Mouse (Mus musculus): ENCODE data around the gene Trmt44. TPM values are rescaled to one million over a fixed set of nuclear protein-coding genes. Genes with fewer than 3 reads are reported as not detected.

The Trmt44 gene
- polyA plus RNA-seq, 1 experiment from 2014 or later: 4.9 TPM

- no peak within 1 kb of the TSS for H3K27ac ChIP-seq (ENCODE audit: low read depth, low read length)
- H3K9ac ChIP-seq (ENCODE audit: low read depth, low read length): peak within 1 kb of the TSS; percentile 49
- ATAC-seq (replicated peaks; ENCODE audit: insufficient number of reproducible peaks, low FRiP score, low TSS enrichment): peak; percentile 70
- no peaks in the 10 kb centered on the region for H3K9me3 ChIP-seq (replicated peaks; ENCODE audit: control insufficient read depth, low read length)
- H3K4me3 ChIP-seq (ENCODE audit: low read depth, low read length): peak within 1 kb of the TSS; percentile 34
- H3K27me3 ChIP-seq (ENCODE audit: control insufficient read depth, insufficient read depth, low read length): peaks cover 51% of the 10 kb centered on the region
- WGBS (ENCODE audit: insufficient replicate concordance): 2% methylated on average over 29 of the region's 29 CpGs
- peak within 1 kb of the TSS; percentile 71 for H3K4me2 ChIP-seq
- peaks cover 11% of the 10 kb centered on the region for H3K4me1 ChIP-seq (ENCODE audit: control insufficient read depth, insufficient read depth, low read length)
- H3K36me3 ChIP-seq (ENCODE audit: control insufficient read depth, insufficient read depth, low read length): no peaks in the 10 kb centered on the region
Observed at GRCm38 (mm10) chr5:35525469-35526123, 49.3 kb downstream of the Trmt44 start, which contains the start of gene Cpz. Cpz (minus strand) TSS chr5:35525698.

- H3K9me3 ChIP-seq (replicated peaks; ENCODE audit: control insufficient read depth, low read length): no peaks in the 10 kb centered on the region
- no peak overlapping the region for H3K9ac ChIP-seq (ENCODE audit: low read depth, low read length)
- ATAC-seq (replicated peaks; ENCODE audit: insufficient number of reproducible peaks, low FRiP score, low TSS enrichment): no peak
- H3K27ac ChIP-seq (ENCODE audit: low read depth, low read length): no peak overlapping the region
- H3K36me3 ChIP-seq (ENCODE audit: control insufficient read depth, insufficient read depth, low read length): no peaks in the 10 kb centered on the region
- H3K27me3 ChIP-seq (ENCODE audit: control insufficient read depth, insufficient read depth, low read length): peaks cover 60% of the 10 kb centered on the region
- H3K4me2 ChIP-seq: no peak overlapping the region; the same call in 1 of the 2 replicates
- WGBS (ENCODE audit: insufficient replicate concordance): 41% methylated on average over 2 of the region's 2 CpGs
- H3K4me3 ChIP-seq (ENCODE audit: low read depth, low read length): no peak overlapping the region
- H3K4me1 ChIP-seq (ENCODE audit: control insufficient read depth, insufficient read depth, low read length): peaks cover 11% of the 10 kb centered on the region
Observed at GRCm38 (mm10) chr5:35524381-35524780, 50.5 kb downstream of the Trmt44 start.

- Histone ChIP-seq H3K9ac (ENCODE audit: low read depth, low read length) (no peak overlapping the region), H3K4me2 (no peak overlapping the region), H3K9me3 (replicated peaks; ENCODE audit: control insufficient read depth, low read length) (no peaks in the 10 kb centered on the region), H3K4me1 (ENCODE audit: control insufficient read depth, insufficient read depth, low read length) (peaks cover 11% of the 10 kb centered on the region), H3K36me3 (ENCODE audit: control insufficient read depth, insufficient read depth, low read length) (no peaks in the 10 kb centered on the region), H3K27me3 (ENCODE audit: control insufficient read depth, insufficient read depth, low read length) (peaks cover 62% of the 10 kb centered on the region), H3K27ac (ENCODE audit: low read depth, low read length) (no peak overlapping the region), H3K4me3 (ENCODE audit: low read depth, low read length) (no peak overlapping the region)
- no peak for ATAC-seq (replicated peaks; ENCODE audit: insufficient number of reproducible peaks, low FRiP score, low TSS enrichment)
- WGBS (ENCODE audit: insufficient replicate concordance): 4% methylated on average over 5 of the region's 5 CpGs
Observed at GRCm38 (mm10) chr5:35523735-35524134, 51.1 kb downstream of the Trmt44 start.

- no peak overlapping the region for H3K27ac ChIP-seq (ENCODE audit: low read depth, low read length)
- ATAC-seq (replicated peaks; ENCODE audit: insufficient number of reproducible peaks, low FRiP score, low TSS enrichment): no peak
- H3K27me3 ChIP-seq (ENCODE audit: control insufficient read depth, insufficient read depth, low read length): peaks cover 35% of the 10 kb centered on the region
- H3K9me3 ChIP-seq (replicated peaks; ENCODE audit: control insufficient read depth, low read length): no peaks in the 10 kb centered on the region
- H3K4me1 ChIP-seq (ENCODE audit: control insufficient read depth, insufficient read depth, low read length): no peaks in the 10 kb centered on the region
- H3K4me2 ChIP-seq: no peak overlapping the region
- WGBS (ENCODE audit: insufficient replicate concordance): 71% methylated on average over 11 of the region's 11 CpGs
- H3K36me3 ChIP-seq (ENCODE audit: control insufficient read depth, insufficient read depth, low read length): no peaks in the 10 kb centered on the region
- H3K9ac ChIP-seq (ENCODE audit: low read depth, low read length): no peak overlapping the region
- no peak overlapping the region for H3K4me3 ChIP-seq (ENCODE audit: low read depth, low read length)
Observed at GRCm38 (mm10) chr5:35516781-35517180, 58.1 kb downstream of the Trmt44 start.

- H3K27ac ChIP-seq (ENCODE audit: low read depth, low read length): no peak overlapping the region
- no peak overlapping the region for H3K9ac ChIP-seq (ENCODE audit: low read depth, low read length)
- no peaks in the 10 kb centered on the region for H3K4me1 ChIP-seq (ENCODE audit: control insufficient read depth, insufficient read depth, low read length)
- H3K4me2 ChIP-seq: no peak overlapping the region
- no peak overlapping the region for H3K4me3 ChIP-seq (ENCODE audit: low read depth, low read length)
- no peaks in the 10 kb centered on the region for H3K9me3 ChIP-seq (replicated peaks; ENCODE audit: control insufficient read depth, low read length)
- WGBS (ENCODE audit: insufficient replicate concordance): 11% methylated on average over 5 of the region's 5 CpGs
- peaks cover 14% of the 10 kb centered on the region for H3K27me3 ChIP-seq (ENCODE audit: control insufficient read depth, insufficient read depth, low read length)
- no peaks in the 10 kb centered on the region for H3K36me3 ChIP-seq (ENCODE audit: control insufficient read depth, insufficient read depth, low read length)
- no peak for ATAC-seq (replicated peaks; ENCODE audit: insufficient number of reproducible peaks, low FRiP score, low TSS enrichment)
Observed at GRCm38 (mm10) chr5:35510589-35510988, 64.3 kb downstream of the Trmt44 start.

Other genes with a start within 250 kb of the Trmt44 start
- not detected in 2 replicates for gene Hmx1, start 186.0 kb downstream of the Trmt44 start, polyA plus RNA-seq (2014; fragmentation: Nextera tagmentation; extraction: Ambion mirVana)
- 4.5 and 5.9 TPM in 2 replicates for gene Cpz, start 49.4 kb downstream of the Trmt44 start, polyA plus RNA-seq (2014; fragmentation: Nextera tagmentation; extraction: Ambion mirVana)
- 10.5 and 11.4 TPM in 2 replicates for gene Acox3, start 8.0 kb upstream of the Trmt44 start, polyA plus RNA-seq (2014; fragmentation: Nextera tagmentation; extraction: Ambion mirVana)
- gene Htra3, start 104.7 kb upstream of the Trmt44 start, polyA plus RNA-seq (2014; fragmentation: Nextera tagmentation; extraction: Ambion mirVana): 3.7 and 4.1 TPM in 2 replicates
- gene Sh3tc1, start 164.9 kb upstream of the Trmt44 start, polyA plus RNA-seq (2014; fragmentation: Nextera tagmentation; extraction: Ambion mirVana): 4.7 and 8.4 TPM in 2 replicates
- 1.9 and 2.5 TPM in 2 replicates for gene Ablim2, start 182.8 kb upstream of the Trmt44 start, polyA plus RNA-seq (2014; fragmentation: Nextera tagmentation; extraction: Ambion mirVana)